Mouse (Mus musculus): Measurements from ENCODE around the gene Slc18a3.

Slc18a3 gene

DNA sequence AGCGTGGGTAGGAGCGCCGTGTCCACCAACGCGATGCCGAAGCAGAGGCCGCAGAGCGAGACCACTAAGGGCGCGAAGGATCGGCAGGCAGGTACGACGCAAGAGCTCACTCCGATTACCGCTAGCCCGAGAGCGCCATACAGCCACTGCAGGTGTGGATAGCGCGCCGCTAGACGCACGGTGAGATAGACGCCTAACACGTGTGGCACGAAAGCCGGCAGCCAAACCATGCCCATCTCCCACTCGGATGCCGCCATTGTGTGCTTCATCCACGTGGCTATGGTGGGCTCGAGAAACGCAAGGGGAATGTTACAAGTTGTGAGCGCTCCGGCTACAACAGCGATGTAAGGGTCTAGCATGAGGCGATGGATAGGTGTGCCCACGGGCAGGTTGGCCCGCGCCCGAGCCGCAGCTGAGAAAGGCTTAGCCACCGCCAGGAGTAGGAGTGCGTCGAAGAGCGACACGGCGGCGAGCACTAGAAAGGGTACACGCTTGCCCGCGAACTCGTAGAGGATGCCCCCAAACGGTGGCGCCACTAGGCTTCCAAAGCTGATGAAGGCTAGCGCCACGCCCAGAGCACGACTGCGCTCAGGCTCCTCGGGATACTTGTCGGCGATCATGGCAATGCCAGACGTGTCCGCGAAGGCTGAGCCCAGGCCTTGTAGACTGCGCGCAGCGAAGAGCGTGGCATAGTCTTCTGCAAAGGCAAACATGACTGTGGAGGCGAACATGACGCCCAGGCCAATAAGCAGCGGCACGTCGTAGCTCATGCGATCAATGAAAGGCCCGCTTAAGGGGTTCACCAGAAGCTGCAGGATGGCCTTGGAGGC lies 1.2 kb downstream of the Slc18a3 start:
- DNase-seq (ENCODE audit: low spot score in 2 of 2) = no peak

DNA sequence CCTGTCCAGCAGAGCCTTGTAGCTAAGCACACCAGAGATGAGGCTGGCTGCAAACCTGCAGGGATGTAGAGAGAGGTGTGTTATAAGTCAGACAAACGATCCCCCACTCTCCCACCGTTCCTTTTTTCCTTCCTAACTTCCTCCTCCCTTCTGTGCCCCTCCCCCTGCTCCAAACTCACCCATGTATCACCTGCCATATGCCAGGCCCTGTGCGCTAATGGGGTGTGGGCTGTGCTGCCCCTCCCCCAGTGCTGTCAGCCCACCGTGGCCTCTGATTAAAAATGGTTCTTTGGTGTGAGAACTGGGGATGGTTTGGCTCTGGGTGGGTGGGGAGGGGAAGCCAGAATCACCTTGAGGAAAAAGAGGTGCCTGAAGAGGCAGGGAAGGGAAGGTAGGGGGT lies 12.1 kb downstream of the Slc18a3 start:
- no peak for DNase-seq (ENCODE audit: low spot score in 2 of 2)

- DNase-seq (ENCODE audit: low spot score in 2 of 2) = no peak
Observed at GRCm38 (mm10) chr14:32446989-32447388, 17.7 kb downstream of the Slc18a3 start.

DNA sequence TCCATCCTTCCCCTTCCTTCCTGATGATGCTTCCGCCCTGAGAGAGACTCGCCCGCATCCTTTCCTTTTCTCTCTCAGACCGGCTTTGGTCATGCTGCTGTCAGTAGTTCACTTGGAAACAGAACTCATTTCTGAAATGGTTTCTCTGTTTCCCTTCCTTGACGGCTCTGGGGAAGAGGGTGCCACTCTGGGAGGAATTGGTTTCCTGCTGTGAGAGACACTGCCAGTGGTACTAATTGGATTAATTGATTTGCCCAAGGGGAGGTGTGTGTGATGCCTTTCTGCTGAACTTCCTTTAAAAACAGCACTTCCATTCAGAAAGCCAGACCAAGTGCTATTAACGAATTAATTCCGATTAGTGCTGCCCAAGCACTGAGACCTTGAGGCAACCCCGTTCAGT lies 21.2 kb downstream of the Slc18a3 start:
- no peak for DNase-seq (ENCODE audit: low spot score in 2 of 2)

DNA sequence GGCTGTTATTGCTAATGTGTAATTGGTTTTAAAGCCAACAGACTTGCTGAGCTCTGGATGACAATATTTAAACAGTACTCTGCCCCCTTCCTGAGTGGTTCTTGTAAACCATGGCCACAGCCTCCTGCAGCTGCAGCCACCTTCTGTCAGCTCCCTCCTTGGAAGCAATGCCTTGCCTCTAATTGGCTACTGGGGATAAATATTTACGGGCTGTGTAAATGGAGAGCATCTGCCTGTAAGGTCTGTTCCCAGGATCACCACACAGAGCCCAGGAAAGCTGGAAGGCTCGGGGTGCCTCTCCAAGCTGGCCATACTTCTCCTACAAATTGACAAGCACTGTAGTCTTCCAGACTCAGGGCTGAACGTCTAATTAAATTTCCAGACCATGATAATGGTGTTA lies 24.9 kb downstream of the Slc18a3 start:
- no peak for DNase-seq (ENCODE audit: low spot score in 2 of 2)

GRCm38 (mm10) chr14:32439316-32439715 lies 25.3 kb downstream of the Slc18a3 start:
- no peak for DNase-seq (ENCODE audit: low spot score in 2 of 2)

- no peak for DNase-seq (ENCODE audit: low spot score in 2 of 2)
Observed at GRCm38 (mm10) chr14:32437352-32437793, 27.3 kb downstream of the Slc18a3 start.

- DNase-seq (ENCODE audit: low spot score in 2 of 2) = no peak
Observed at GRCm38 (mm10) chr14:32429030-32429602, 35.5 kb downstream of the Slc18a3 start.

GRCm38 (mm10) chr14:32423946-32424345 lies 40.7 kb downstream of the Slc18a3 start:
- no peak for DNase-seq (ENCODE audit: low spot score in 2 of 2)

DNA sequence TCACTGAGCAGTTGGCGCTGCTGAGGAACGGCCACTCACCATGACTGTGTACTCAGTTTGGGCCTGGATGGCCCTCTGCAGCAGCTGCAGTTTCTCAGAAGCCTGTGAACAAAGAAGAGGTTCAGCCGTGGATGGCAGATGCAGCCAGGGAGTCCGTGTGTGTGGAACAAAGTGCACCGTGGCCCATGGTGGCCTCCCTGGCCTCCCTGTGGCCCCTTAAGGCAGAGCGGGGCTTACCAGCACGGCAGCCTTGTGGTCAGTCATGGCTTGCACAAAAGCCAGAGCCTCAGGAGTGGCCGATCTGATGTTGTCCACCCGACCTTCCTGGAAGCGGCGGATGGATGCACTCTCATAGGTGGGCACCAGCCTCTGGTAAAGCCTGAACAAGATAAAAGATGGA lies 45.9 kb downstream of the Slc18a3 start:
- no peak for DNase-seq (ENCODE audit: low spot score in 2 of 2)
